Mouse (Mus musculus) thymus, postnatal 0 days (tissue): ENCODE results near the gene C1qtnf4. TPM values are rescaled to one million over a fixed set of nuclear protein-coding genes. Genes with fewer than 3 reads are reported as not detected.

Experiments used
- DNase-seq: peaks from one replicate; pipeline ENCODE4 v3.0.0-alpha.2; 2015; ENCODE audit warnings: low spot score
- polyA plus RNA-seq: library from polyadenylated mRNA; unstranded; fragments of >200 nt; fragmentation: Nextera tagmentation; extraction: Ambion mirVana; gene quantifications from 2 replicates; pipeline ENCODE4 v1.2.1, GENCODE M21; 2015

C1qtnf4 gene
- polyA plus RNA-seq, 1 experiment from 2014 or later = 4.4 TPM

DNA sequence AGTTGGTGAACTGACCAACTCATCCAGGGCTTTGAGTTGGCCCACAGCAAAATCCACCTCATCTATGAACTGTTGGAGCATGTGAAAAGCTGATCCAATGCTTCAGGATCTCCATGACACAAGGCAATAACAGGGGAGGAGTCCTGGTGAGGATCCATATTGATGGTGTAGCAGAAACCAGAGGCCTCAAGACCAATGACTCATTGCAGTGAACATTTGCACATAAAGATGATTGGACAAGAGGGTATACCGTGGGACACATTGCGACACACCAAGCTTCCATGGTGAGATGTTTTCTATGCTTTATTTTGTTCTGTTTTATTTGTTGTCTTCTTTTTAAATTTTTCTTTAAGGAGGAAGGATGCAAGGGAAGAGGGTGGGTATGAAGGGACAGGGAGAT is 37.0 kb downstream of the C1qtnf4 start:
- DNase-seq = no peak

DNA sequence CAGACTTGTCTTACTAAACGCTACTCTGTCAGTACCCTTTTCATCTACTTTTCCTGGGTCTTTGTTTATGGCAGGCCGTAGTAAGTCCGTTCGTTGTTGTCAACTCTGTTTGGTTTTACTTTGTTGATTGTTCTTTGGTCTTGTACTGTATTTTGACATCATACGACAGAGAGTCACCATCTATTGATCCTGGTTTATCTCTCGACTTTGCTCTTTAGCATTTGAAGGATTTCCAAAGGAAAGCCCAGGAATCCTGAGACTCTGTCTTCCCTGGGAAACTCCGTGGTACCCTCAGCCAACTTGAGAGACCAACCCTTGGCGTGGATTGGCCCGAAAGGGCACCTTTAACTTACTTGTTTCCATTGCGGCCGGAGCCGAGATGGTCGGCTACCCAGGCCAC is 42.9 kb downstream of the C1qtnf4 start:
- no peak for DNase-seq

DNA sequence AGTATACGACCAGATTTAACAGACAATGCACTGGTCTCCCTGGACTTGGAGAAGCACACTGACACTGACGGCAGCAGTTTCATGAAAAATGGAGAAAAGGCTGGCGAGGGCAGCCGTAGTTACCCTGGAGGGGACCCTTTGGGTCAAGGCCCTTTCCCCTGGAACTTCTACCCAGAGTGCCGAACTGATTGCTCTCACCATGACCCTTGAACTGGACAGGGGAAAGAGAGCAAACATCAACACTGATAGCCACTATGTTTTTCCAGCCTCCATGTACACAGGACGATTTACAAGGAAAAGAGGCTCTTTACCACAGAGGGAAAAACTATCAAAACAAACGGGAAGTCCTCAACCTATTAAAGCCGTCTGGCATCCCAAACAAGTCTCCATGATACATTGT is 46.2 kb downstream of the C1qtnf4 start:
- no peak for DNase-seq

DNA sequence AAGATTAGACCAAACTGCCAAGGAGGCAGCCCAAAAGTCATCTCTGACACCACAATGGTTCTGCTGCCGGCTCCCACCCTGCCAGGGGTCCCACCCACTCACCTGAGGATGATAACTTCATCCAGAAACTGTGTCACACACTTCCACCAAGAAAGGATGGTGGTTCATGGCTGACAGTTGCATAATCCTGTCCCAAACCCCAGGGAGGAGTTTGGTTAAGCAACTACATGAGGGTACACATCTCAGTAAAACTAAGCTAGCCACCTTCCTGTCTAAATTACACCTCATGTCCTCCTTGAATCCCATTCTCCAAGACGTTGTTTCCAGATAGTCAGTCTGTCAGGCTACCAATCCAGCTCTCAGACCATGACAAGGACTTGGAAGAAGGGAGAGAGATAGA is 46.6 kb downstream of the C1qtnf4 start:
- no peak for DNase-seq

DNA sequence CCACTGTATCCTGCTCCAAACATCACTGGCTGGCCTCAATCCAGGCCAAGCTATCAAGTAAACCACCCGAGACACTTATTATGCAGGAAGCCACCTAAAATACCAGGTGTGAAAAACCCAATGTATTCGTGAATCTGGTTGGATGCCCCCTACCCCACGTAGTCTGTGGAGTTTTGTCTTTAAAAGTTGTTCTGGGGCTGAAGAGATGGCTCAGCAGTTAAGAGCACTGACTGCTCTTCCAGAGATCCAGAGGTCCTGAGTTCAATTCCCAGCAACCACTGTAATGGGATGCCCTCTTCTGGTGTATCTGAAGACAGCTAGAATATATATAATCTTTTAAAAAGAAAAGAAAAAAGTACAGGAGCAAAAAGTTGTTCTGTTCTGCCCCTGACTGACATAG is 52.7 kb downstream of the C1qtnf4 start:
- DNase-seq = no peak

DNA sequence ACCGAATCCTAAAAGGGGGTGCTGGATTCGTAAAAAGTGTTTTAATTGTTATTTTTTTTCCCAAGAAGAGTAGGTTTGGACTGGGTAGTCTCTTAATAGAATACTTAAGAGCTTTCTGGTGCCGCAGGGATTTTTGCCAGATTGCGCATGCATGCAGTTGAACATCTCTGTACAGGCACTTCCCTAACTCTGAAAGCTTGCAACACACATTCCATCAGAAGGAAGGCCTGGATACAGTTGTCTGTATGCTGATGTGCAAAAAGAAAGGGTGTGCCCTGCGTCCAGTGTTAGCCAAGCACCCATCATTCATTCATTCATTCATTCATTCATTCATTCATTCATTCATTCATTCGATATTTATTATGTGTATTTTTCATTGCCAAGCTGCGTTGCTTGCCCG is 54.1 kb downstream of the C1qtnf4 start:
- DNase-seq = no peak

Other genes with a start within 250 kb of the C1qtnf4 start
- 31.2 and 31.8 TPM in 2 replicates for gene Nup160, start 208.6 kb upstream of the C1qtnf4 start, polyA plus RNA-seq
- 58.6 and 82.8 TPM in 2 replicates for gene Fnbp4, start 140.5 kb upstream of the C1qtnf4 start, polyA plus RNA-seq
- gene Agbl2, start 103.1 kb upstream of the C1qtnf4 start, polyA plus RNA-seq = 0.19 and 0.26 TPM in 2 replicates
- 140 and 150 TPM in 2 replicates for gene Mtch2, start 38.7 kb upstream of the C1qtnf4 start, polyA plus RNA-seq
- gene Kbtbd4, start 18.9 kb downstream of the C1qtnf4 start, polyA plus RNA-seq = 30.8 and 31.8 TPM in 2 replicates
- gene Ndufs3, start 19.0 kb downstream of the C1qtnf4 start, polyA plus RNA-seq = 224 and 230 TPM in 2 replicates
- gene Celf1, start 54.5 kb downstream of the C1qtnf4 start, polyA plus RNA-seq = 54.9 and 65.4 TPM in 2 replicates
- gene Rapsn, start 149.8 kb downstream of the C1qtnf4 start, polyA plus RNA-seq = 8.3 TPM in 2 replicates
- gene Psmc3, start 168.1 kb downstream of the C1qtnf4 start, polyA plus RNA-seq = 302 and 307 TPM in 2 replicates
- 15.1 and 16.4 TPM in 2 replicates for gene Slc39a13, start 184.6 kb downstream of the C1qtnf4 start, polyA plus RNA-seq
- gene Spi1, start 196.5 kb downstream of the C1qtnf4 start, polyA plus RNA-seq = 13.8 and 14.0 TPM in 2 replicates
- 0.18 and 0.36 TPM in 2 replicates for gene Mybpc3, start 232.3 kb downstream of the C1qtnf4 start, polyA plus RNA-seq